Mouse (Mus musculus): ENCODE measurements at regions not wholly inside any gene's neighbourhood (a gene's known extent, or its start where the extent isn't known, plus 50 kb on each side); places are given as distances from the start of the nearest gene placed in this dataset.

DNA sequence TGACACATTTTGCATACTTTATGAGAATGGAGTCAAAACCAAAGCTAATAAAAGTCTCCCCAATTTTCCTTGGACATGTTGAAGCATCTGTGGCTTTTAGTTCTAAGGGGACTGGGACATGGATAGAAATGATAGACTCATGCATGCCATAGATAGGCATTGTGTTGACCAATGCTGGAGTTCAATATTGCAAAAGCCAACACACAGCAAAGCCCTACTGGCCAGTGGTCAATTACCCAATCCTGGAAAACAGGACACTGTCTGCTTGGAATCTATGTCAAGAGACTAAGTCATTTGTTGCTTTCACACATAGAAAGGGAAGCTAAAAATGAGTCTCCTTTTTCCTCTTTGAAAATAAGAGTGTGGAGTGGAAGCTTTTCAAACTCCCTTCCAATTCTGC is 99.1 kb upstream of the Fam204a start:
- TF ChIP-seq EP300 (IDR thresholded peaks at IDR 0.05; ENCODE audit: low read depth) (no peak), CTCF (IDR thresholded peaks at IDR 0.05; ENCODE audit: low read depth) (no peak)

All from liver, postnatal 0 days (tissue).